Mouse (Mus musculus) left cerebral cortex, postnatal 36 days (tissue): ENCODE results near the gene Ankrd54. TPM values are rescaled to one million over a fixed set of nuclear protein-coding genes. Genes with fewer than 3 reads are reported as not detected.
A peak's percentile ranks its signal among the peaks of the same experiment; 100 is the strongest.

Experiments
- DNase-seq, 2 experiments: peaks; one replicate each; pipeline ENCODE4 v3.0.0; 2021 to 2022; ENCODE audit warnings: low spot score in 2 of 2, mixed read lengths in 1 of 2
- intact Hi-C: fragments of 180-260 bp; cut with DNase I; formaldehyde crosslinking; loops from one replicate; pipeline ENCODE4 v1.15.1; 2025
- total RNA-seq, 2 experiments: library from RNA; stranded (reverse); gene quantifications; 2 replicates each; pipeline ENCODE4 v1.2.3; 2021

Gene Ankrd54
- total RNA-seq, 2 experiments from 2014 or later: 14.1 to 19.0 TPM

DNA sequence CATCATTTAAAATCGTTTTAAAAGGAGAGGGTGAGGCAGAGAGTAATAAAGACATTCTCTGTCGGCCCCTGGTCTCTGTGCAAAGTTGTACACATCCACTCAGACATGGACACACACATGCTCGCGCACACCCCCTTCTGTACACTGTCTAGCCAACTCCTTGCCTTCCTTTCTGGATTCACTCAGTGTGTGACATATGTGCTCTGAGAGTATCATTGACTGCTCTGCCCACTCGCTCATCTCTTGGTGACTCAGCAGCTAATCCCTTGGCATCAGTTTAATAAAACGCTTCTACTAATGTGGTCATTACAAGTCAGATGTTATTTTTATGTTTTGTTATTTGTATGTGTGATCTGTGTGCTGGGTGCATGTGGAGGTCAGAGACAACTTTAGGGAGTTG lies 29.6 kb upstream of the Ankrd54 start:
- intact Hi-C loops: no loop called here
- no peak for DNase-seq

DNA sequence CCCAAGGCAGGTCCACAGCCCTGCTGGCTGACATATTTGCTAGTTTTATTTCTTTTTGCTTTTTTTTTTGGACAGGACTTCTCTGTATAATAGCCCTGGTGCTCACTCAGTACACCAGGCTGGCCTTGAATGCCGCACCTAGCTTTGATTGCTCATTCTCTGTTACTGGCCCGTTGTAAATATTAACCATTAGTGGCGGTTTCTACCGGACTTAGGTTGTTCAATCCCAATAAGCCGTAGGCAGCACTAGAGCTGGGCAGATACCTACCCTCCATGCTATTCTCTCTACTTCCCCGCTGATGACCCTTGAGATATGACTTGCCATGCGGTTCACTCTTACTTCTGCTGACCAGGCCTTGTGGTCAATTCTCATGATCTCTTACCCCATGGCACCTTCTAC lies 16.9 kb upstream of the Ankrd54 start:
- intact Hi-C loops: loop anchor here (5.0 kb wide), 1 partner anchor 63 kb away; the partner anchor contains the start of genes 1700088E04Rik and Polr2f
- DNase-seq: no peak

- intact Hi-C loops: loop anchor here (5.0 kb wide), 1 partner anchor 66 kb away; the partner anchor contains the start of genes 1700088E04Rik and Polr2f
- DNase-seq: no peak
Observed at GRCm38 (mm10) chr15:79075658-79076365, 13.1 kb upstream of the Ankrd54 start.

- intact Hi-C loops: loop anchor here (5.0 kb wide), 1 partner anchor 67 kb away; the partner anchor contains the start of genes 1700088E04Rik and Polr2f
- DNase-seq: peak; percentile 87 to 88
Observed at GRCm38 (mm10) chr15:79074913-79075532, 12.3 kb upstream of the Ankrd54 start, which contains the start of gene Eif3l. Eif3l (plus strand) TSS chr15:79075179.

GRCm38 (mm10) chr15:79074446-79074845 lies 11.8 kb upstream of the Ankrd54 start:
- intact Hi-C loops: no loop called here
- no peak for DNase-seq

GRCm38 (mm10) chr15:79073752-79074151 lies 11.1 kb upstream of the Ankrd54 start:
- DNase-seq: no peak
- intact Hi-C loops: no loop called here

- DNase-seq: peak in 1 of 2 experiments; percentile 34
- intact Hi-C loops: loop anchor here (2.0 kb wide), 2 partner anchors 35 to 157 kb away; no protein-coding TSS in a partner anchor
Observed at GRCm38 (mm10) chr15:79071117-79072039, 8.7 kb upstream of the Ankrd54 start.

GRCm38 (mm10) chr15:79068416-79068815 lies 5.7 kb upstream of the Ankrd54 start:
- intact Hi-C loops: no loop called here
- DNase-seq: no peak

- no peak for DNase-seq
- intact Hi-C loops: no loop called here
Observed at GRCm38 (mm10) chr15:79067631-79068030, 4.9 kb upstream of the Ankrd54 start.

DNA sequence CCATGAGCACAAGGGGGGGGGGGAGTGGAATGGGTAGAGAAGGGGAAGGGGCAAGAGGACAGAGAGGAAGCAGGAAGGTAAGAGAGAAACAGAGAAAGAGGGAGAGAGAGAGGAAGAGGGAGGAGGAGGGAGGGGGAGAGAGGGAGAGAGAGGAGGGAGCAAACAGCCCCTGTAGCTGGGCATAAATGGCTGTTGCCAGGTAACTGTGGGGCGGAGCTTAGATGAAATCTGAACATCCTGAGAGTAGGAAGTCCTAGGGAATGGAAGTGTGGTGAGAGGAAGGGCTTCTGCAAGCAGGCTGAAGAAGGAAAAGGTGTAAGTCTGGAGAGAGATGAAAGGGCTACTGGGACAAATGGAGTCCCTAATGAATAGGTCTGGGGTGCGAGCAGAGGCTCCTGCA lies 3.6 kb upstream of the Ankrd54 start:
- no peak for DNase-seq
- intact Hi-C loops: no loop called here

- intact Hi-C loops: no loop called here
- DNase-seq: no peak
Observed at GRCm38 (mm10) chr15:79065086-79065770, 2.5 kb upstream of the Ankrd54 start.

DNA sequence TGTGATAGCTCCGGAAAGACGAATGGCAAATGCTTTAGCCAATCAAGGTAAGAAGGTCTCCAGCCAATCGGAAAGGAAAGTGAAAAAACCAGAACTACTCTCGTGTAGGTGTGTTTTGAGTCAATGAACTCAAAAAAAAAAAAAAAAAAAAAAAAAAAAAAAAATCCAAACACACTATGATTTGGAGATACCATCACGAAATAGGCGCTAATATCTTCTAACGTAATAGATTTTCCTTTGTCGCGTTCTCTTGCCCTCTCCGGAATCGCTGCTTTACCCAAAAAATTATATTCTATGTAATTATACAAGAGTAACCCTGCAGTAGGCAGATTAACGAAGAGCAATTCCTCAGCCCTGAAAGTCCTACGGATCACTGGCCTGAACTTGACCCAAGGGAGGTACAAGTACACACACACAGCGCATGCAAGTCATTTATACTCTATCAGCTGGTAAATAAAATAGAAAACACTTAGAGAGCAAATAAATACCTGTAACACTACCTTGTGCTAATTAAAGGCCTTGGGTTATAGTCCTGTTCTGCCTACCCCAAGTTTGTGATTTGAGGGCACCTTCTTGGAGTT lies 557 bp upstream of the Ankrd54 start:
- DNase-seq: no peak
- intact Hi-C loops: no loop called here

GRCm38 (mm10) chr15:79060887-79061565 lies 1.7 kb downstream of the Ankrd54 start:
- DNase-seq: no peak
- intact Hi-C loops: no loop called here

GRCm38 (mm10) chr15:79057850-79058249 lies 4.8 kb downstream of the Ankrd54 start:
- DNase-seq: no peak
- intact Hi-C loops: no loop called here

GRCm38 (mm10) chr15:79056601-79057000 lies 6.1 kb downstream of the Ankrd54 start:
- intact Hi-C loops: no loop called here
- DNase-seq: no peak

- no peak for DNase-seq
- intact Hi-C loops: no loop called here
Observed at GRCm38 (mm10) chr15:79052366-79052765, 10.3 kb downstream of the Ankrd54 start.

- DNase-seq: no peak
- intact Hi-C loops: no loop called here
Observed at GRCm38 (mm10) chr15:79051461-79052360, 11.0 kb downstream of the Ankrd54 start.
